Mouse (Mus musculus): ENCODE measurements at regions not wholly inside any gene's neighbourhood (a gene's known extent, or its start where the extent isn't known, plus 50 kb on each side); places are given as distances from the start of the nearest gene placed in this dataset.

- no peak for TF ChIP-seq GATA1 (IDR thresholded peaks at IDR 0.05; ENCODE audit: borderline replicate concordance, low read length)
- TF ChIP-seq FLI1 (IDR thresholded peaks at IDR 0.05; ENCODE audit: low read length): no peak
These were observed 153.4 kb upstream of the Cited2 start for GRCm38 (mm10) chr10:17569577-17570113.

Measured in megakaryocyte, embryonic 14.5 days (primary cell).